Mouse (Mus musculus) liver, adult 2 months (tissue): Measurements from ENCODE around the gene Trpm2.

ENCODE experiments used
- CTCF ChIP-seq: fragments of 200-500 bp; IDR thresholded peaks from 2 replicates; pipeline ENCODE4 v1.5.1; 2011; ENCODE audit warnings: low read depth, low read length, control low read depth
- POLR2A ChIP-seq: fragments of 200-500 bp; IDR thresholded peaks from 2 replicates; pipeline ENCODE4 v1.6.1; 2011; ENCODE audit warnings: low read length, control low read depth; ENCODE audit not compliant: insufficient read depth; ENCODE audit errors: extremely low read depth

- TF ChIP-seq CTCF (no peak), POLR2A (no peak)
Observed at GRCm38 (mm10) chr10:78000200-78000599, 29.8 kb upstream of the Trpm2 start.
